Mouse (Mus musculus): Measurements from ENCODE around the gene Tmem107. TPM values are rescaled to one million over a fixed set of nuclear protein-coding genes. Genes with fewer than 3 reads are reported as not detected.

The Tmem107 gene
- total RNA-seq, 2 experiments from 2014 or later: 14.2 to 16.9 TPM

DNA sequence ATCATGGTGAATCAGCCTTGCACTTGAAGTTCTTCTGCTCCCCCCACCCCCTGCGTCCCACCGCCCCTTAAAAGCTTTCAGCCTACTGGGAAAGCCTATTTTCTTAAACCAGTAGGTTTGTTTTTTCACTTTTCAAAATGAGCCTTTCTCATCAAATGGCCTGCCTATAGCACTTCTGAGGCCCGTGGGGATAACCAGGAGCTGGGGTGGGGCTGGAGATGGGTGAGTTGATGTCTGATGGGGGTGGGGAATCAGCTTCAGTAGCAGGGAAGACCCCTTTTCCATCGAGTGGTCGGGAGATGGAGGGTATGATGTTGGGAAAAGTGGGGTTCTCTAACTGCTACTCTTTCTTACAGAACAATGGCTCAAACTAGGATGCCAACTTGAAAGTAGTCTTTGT is 46.2 kb downstream of the Tmem107 start:
- intact Hi-C loops (cut with DNase I): no loop called here
- DNase-seq (ENCODE audit: low spot score in 2 of 2): no peak

DNA sequence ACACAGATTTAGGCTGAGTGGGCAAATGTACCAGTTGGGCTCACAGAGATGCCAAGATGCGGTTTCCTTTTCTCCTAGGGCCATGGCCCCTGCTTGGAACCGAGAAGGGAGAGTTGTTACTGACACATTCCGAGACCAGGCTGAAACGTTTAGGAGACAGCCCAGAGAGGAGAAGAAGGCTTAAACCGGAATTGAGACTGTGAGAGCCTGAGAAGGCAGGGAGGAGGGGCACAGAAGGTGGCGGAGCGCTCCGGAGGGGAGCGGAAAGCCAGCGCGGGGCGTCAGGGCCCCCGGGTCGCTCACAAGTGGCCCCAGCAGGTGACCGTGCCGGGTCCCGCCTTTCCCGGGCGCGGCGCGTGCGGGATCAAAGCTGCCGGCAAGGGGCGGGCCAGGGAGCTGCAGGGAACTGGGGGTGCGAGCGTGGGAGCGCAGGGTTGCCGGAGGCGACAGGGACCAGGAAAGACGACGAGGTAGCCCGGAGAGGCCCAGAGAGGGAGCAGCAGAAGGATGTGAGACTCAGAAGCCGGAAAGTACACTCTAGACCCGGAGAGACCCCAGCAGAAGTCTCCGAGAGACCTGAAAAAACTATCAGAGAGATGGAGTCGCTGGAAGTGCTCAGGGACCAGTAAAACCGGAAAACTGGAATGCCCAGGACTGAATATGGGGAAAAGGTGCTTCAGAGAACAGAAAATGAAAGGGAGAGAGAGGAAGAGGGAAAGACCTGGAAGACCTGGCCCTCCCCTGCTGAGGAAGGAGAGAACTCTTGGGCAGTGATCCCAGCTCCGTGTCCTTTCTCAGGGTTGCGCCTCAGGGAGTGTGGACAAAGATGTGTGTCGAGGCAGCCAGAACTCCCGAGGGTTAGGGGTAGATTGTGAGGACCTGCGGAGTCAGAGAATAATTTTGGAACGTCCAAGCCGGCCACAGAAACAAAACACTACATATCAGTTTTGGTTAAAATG is 47.4 kb downstream of the Tmem107 start:
- intact Hi-C loops (cut with DNase I): no loop called here
- peak in 1 of 2 experiments; percentile 47 for DNase-seq (ENCODE audit: low spot score in 2 of 2)

DNA sequence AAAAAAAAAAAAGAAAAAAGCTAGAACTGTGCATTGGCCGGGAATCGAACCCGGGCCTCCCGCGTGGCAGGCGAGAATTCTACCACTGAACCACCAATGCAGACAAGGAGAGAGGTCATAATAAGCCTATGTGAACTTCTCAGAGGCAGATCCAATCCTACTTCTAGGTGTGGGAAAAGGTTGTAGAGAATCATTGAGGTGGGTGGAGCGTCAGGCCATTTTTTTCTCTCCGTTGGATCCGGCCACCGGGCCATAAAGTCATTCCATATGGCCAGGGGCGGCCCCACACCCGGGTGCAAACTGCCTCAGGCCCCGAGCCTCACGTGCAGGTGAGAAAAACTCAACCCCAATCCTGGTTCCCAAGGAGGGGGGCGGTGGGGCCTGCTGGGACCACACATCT is 48.2 kb downstream of the Tmem107 start:
- intact Hi-C loops (cut with DNase I): no loop called here
- peak; percentile 79 to 92 for DNase-seq (ENCODE audit: low spot score in 2 of 2)

DNA sequence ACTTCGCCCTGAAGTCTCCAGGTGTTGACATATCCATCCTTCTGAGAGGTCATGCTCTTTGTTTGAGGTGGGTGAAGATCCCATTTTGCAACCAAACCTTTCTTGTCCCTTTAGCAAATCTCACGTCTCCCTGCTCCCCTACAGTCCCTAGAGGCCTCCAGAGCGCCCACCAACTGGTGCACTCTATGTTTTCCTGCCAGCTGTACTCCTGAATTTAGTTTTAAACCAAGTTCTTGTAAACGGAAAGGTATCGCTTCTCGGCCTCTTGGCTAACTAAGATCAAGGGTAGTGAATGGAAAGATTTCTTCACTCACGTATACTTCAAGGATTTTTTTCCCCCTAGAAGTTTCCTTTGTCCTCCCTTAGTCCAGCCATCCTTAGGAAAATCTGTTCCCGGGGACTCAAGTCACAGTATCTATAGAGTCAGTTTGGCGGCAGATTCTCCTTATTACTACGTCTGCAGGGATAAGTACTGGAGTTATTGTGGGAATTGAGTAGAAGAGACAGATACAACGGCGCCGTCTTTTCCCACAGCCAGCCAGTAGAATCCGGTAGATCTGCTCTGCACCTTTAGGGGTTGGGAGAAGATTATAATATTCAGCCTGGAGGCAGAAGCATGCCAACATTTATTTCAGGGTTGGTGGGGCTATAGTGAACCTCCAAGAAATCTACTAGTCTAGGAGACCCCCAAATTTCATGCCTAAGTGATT is 49.0 kb downstream of the Tmem107 start:
- no peak for DNase-seq (ENCODE audit: low spot score in 2 of 2)
- intact Hi-C loops (cut with DNase I): loop anchor here (5.0 kb wide), 1 partner anchor 248 kb away; the partner anchor contains the start of gene Chd3

DNA sequence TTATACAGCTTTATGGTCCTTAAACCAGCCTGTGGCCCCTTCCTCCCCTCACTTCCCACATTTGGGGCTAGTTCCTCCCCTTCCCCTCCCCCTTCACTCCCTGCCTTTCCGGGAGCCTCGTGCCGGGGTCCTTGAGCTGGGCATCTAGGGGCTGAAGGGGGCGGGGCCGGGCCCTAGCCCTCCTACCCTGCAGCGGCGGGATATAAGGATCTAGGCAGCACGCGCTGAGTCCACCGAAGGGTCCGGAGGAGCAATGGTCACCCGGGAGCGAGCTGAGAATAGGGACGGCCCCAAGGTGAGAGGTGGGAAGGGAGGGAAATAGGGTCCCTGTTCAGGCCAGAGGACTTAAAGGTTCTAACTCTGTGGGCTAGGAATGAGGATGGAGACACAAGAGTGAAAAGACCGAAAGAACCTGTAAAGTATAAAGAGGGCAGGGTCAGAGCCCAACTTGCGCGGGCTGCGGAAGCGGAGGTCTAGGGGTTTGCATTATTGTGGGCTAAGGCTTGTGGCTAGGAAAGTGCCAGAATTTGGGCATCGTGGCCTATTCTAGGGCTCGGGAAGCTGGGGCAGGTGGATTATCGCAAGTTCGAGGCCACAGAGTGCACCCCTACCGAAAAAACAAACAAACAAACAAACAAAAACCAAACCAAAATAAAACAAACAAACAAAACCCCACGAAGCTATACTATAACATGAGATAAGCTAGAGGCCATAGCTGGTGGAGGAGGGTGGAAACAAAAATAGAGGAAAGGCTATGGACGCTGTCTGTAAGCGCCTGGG is 49.8 kb downstream of the Tmem107 start, which contains the start of gene Hes7:
TSS of gene Hes7 (plus strand) at position 184 of the 780 bp plus-strand sequence.
- DNase-seq (ENCODE audit: low spot score in 2 of 2): no peak
- intact Hi-C loops (cut with DNase I): loop anchor here (5.0 kb wide), 1 partner anchor 247 kb away; the partner anchor contains the start of gene Chd3

DNA sequence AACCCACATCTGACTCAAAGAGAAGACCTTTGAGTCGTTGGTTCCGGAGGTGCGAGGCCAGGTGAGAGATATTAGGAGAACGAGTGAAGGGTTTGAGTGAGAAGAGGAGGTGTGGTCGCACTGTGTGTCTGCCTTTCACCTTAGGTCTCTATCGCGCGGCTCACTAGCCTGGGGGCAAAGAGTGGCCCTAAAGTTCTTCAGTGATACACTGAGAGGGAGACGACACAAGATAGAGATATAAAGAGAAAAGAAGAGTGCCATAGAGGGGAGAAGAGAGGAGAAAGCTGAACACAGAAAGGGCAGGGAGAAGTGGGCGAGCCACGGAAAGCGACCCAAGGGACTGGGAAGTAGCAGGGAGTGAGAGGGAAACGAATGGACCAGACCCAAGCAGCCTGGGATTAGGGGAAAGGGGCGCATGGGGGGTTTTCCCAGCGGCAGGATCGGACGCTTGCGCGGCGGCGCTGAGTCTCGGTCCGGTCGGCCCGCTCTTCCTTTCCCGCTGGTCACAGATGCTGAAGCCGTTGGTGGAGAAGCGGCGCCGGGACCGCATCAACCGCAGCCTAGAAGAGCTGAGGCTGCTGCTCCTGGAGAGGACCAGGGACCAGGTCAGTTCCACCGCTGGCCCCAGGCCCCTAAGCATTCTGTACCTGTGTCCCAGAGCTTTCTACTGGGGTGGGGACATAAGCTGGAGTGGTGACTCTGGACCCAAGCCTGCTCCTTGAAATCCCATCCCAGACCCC is 50.6 kb downstream of the Tmem107 start:
- DNase-seq (ENCODE audit: low spot score in 2 of 2): no peak
- intact Hi-C loops (cut with DNase I): loop anchor here (5.0 kb wide), 1 partner anchor 246 kb away; the partner anchor contains the start of gene Chd3

DNA sequence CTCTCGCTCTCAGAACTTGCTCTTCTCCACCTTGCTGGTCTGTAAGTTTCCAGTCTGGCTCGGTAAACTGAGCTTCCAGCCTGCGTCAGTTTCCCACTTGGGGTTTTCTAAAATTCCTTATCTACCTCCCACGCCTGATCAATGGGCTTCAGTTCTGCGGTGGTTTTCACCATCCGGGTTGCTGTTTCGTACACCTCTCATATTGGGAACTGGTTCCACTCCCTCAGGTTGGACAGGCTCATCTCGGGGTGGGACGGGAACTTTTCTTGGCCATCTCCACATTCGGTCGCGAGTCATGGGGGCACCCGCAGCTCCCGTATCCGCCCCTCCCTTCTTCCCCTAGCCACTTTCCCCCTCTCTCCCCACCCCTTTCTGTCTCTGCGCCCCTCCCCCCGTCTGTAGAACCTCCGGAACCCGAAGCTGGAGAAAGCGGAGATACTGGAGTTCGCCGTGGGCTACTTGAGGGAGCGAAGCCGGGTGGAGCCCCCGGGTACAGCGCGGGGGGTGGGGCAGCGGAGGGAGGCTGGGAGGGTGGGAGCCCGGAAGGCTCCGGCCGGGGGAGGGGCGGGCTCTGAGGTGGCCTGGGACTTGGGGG is 51.2 kb downstream of the Tmem107 start:
- DNase-seq (ENCODE audit: low spot score in 2 of 2): no peak
- intact Hi-C loops (cut with DNase I): loop anchor here (5.0 kb wide), 1 partner anchor 245 kb away; the partner anchor contains the start of gene Chd3

DNA sequence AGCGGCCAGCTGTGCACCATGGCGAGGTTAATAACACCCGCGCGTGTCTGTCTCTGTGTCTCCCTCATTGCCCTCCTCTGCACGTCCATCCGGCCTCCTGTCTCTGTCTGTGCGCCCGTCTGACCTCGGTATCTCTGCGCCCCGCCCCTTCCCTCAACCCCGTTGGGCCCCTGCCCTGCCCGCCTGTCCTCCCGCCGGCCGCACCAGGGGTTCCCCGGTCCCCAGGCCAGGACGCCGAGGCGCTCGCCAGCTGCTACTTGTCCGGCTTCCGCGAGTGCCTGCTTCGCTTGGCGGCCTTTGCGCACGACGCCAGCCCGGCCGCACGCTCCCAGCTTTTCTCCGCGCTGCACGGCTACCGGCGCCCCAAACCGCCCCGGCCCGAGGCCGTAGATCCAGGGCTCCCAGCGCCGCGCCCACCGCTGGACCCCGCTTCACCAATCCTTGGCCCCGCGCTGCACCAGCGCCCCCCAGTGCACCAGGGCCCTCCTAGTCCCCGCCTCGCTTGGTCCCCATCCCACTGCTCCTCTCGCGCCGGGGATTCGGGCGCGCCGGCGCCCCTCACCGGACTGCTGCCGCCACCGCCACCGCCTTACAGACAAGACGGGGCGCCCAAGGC is 51.8 kb downstream of the Tmem107 start, which contains the start of gene 9130213A22Rik:
TSS of gene 9130213A22Rik (minus strand) at position 254 of the 616 bp plus-strand sequence.
- intact Hi-C loops (cut with DNase I): loop anchor here (5.0 kb wide), 1 partner anchor 245 kb away; the partner anchor contains the start of gene Chd3
- DNase-seq (ENCODE audit: low spot score in 2 of 2): peak; percentile 84 to 87

Other genes starting within 250 kb of the Tmem107 start
- gene Ndel1, start 198.9 kb upstream of the Tmem107 start, total RNA-seq (2021): 10 to 100 TPM; 96.7 to 99.5 TPM
- not detected for gene Rnf222, start 182.3 kb upstream of the Tmem107 start, total RNA-seq (2021)
- gene Rpl26, start 169.2 kb upstream of the Tmem107 start, total RNA-seq (2021): 100 to 1,000 TPM; 597 to 631 TPM
- gene Odf4, start 143.7 kb upstream of the Tmem107 start, total RNA-seq (2021): under 1 TPM in 1 of 2 experiments, not detected in 1; 0.88 TPM
- gene Arhgef15, start 113.3 kb upstream of the Tmem107 start, total RNA-seq (2021): 10 to 100 TPM; 20.9 to 22.6 TPM
- gene Slc25a35, start 102.7 kb upstream of the Tmem107 start, total RNA-seq (2021): 1 to 10 TPM; 4.8 to 5.4 TPM
- gene Rangrf, start 95.6 kb upstream of the Tmem107 start, total RNA-seq (2021): 10 to 100 TPM; 14.6 to 17.2 TPM
- gene Pfas, start 62.3 kb upstream of the Tmem107 start, total RNA-seq (2021): 10 to 100 TPM; 19.6 to 23.5 TPM
- 10 to 100 TPM; 39.1 to 40.5 TPM for gene Ctc1, start 54.9 kb upstream of the Tmem107 start, total RNA-seq (2021)
- gene Aurkb, start 25.2 kb upstream of the Tmem107 start, total RNA-seq (2021): 1 to 10 TPM in 1 of 2 experiments, under 1 TPM in 1; 0.86 to 1.2 TPM
- gene Borcs6, start 11.1 kb upstream of the Tmem107 start, total RNA-seq (2021): 10 to 100 TPM; 26.1 to 29.2 TPM
- gene Vamp2, start 17.7 kb downstream of the Tmem107 start, total RNA-seq (2021): 1,000 to 10,000 TPM; 1,220 to 1,271 TPM
- gene Per1, start 24.4 kb downstream of the Tmem107 start, total RNA-seq (2021): 100 to 1,000 TPM in 1 of 2 experiments, 10 to 100 TPM in 1; 90.4 to 112 TPM
- under 1 TPM; 0.55 to 0.70 TPM for gene Hes7, start 49.6 kb downstream of the Tmem107 start, total RNA-seq (2021)
- under 1 TPM; 0.27 to 0.51 TPM for gene 9130213A22Rik, start 51.8 kb downstream of the Tmem107 start, total RNA-seq (2021)
- gene Aloxe3, start 55.1 kb downstream of the Tmem107 start, total RNA-seq (2021): 1 to 10 TPM; 3.7 to 5.7 TPM
- gene Alox12b, start 86.2 kb downstream of the Tmem107 start, total RNA-seq (2021): 1 to 10 TPM; 1.5 to 1.9 TPM
- 1 to 10 TPM; 3.7 to 4.1 TPM for gene Alox8, start 127.0 kb downstream of the Tmem107 start, total RNA-seq (2021)
- under 1 TPM; 0.40 to 0.80 TPM for gene Gucy2e, start 166.2 kb downstream of the Tmem107 start, total RNA-seq (2021)

Measured in left cerebral cortex, postnatal 14 days (tissue).